Mouse (Mus musculus) bone marrow macrophage, adult 2 months (primary cell): Measurements from ENCODE around the gene Nudt17.

ENCODE experiments used
- CTCF ChIP-seq: IDR thresholded peaks from 2 replicates; pipeline ENCODE4 v1.5.1; 2012; ENCODE audit warnings: low read depth, mild to moderate bottlenecking, low read length, moderate library complexity
- POLR2A ChIP-seq: IDR thresholded peaks from 2 replicates; pipeline ENCODE4 v1.6.1; 2012; ENCODE audit warnings: mild to moderate bottlenecking, low read depth, low read length, borderline replicate concordance

GRCm38 (mm10) chr3:96668424-96669067 is 39.8 kb downstream of the Nudt17 start:
- TF ChIP-seq CTCF (no peak), POLR2A (no peak)
